ENCODE assay signal across 23 mouse cellular contexts in genomic region chr7:63665496-63665895, GRCm38 (mm10).
DNase-seq lines count a peak whose midpoint lies in the region; ATAC-seq lines count a peak whose summit lies in the region.
"Had no signal": no experiment of that assay in that cellular context is flagged by ENCODE, and none has a peak within 500 bp of the region (broad histone marks: within the 10 kb centered on the region; RNA-seq: fewer than 3 reads in every experiment).

No protein-coding gene starts in this region.

- no peaks in the 10 kb centered on the region for H3K36me3 ChIP-seq in forebrain, embryonic 14.5 days (ENCODE audit: control insufficient read depth, insufficient read depth, low read length)
- no peaks in the 10 kb centered on the region for H3K36me3 ChIP-seq in forebrain, embryonic 13.5 days (ENCODE audit: poor library complexity, severe bottlenecking)
- no peaks in the 10 kb centered on the region for H3K36me3 ChIP-seq in midbrain, embryonic 16.5 days (ENCODE audit: control insufficient read depth, insufficient read depth, low read length)
- H3K36me3 ChIP-seq: embryonic facial prominence, embryonic 15.5 days; G1E; kidney, embryonic 15.5 days; lung, embryonic 15.5 days had no signal

- no peak overlapping the region for H3K9ac ChIP-seq in forebrain, embryonic 14.5 days (ENCODE audit: low read length)
- no peak overlapping the region for H3K9ac ChIP-seq in forebrain, embryonic 13.5 days
- H3K9ac ChIP-seq in midbrain, embryonic 16.5 days (ENCODE audit: low read depth, low read length), result no peak overlapping the region
- H3K9ac ChIP-seq: embryonic facial prominence, embryonic 15.5 days; kidney, embryonic 15.5 days; liver, embryonic 14.5 days; lung, embryonic 15.5 days had no signal

- no peak for ATAC-seq in forebrain, embryonic 14.5 days
- no peak for ATAC-seq in forebrain, embryonic 13.5 days
- no peak for ATAC-seq in midbrain, embryonic 16.5 days
- ATAC-seq: hindbrain, embryonic 16.5 days; intestine, embryonic 16.5 days had no signal

- no peak overlapping the region for H3K27ac ChIP-seq in forebrain, embryonic 14.5 days (ENCODE audit: low read depth, low read length)
- no peak overlapping the region for H3K27ac ChIP-seq in forebrain, embryonic 13.5 days
- no peak overlapping the region for H3K27ac ChIP-seq in midbrain, embryonic 16.5 days (ENCODE audit: low read length)
- H3K27ac ChIP-seq: embryonic facial prominence, embryonic 15.5 days; kidney, embryonic 15.5 days; liver, embryonic 14.5 days; lung, embryonic 15.5 days; macrophage had no signal

- H3K4me1 ChIP-seq in forebrain, embryonic 14.5 days (ENCODE audit: control insufficient read depth, insufficient read depth, low read length), result peaks cover 9% of the 10 kb centered on the region
- H3K4me1 ChIP-seq in forebrain, embryonic 13.5 days, result peaks cover 21% of the 10 kb centered on the region
- H3K4me1 ChIP-seq in midbrain, embryonic 16.5 days (ENCODE audit: control insufficient read depth, insufficient read depth, low read length), result peaks cover 15% of the 10 kb centered on the region
- H3K4me1 ChIP-seq: lung, embryonic 15.5 days had no signal

- H3K4me2 ChIP-seq in forebrain, embryonic 14.5 days (ENCODE audit: low read length), result no peak overlapping the region
- no peak overlapping the region for H3K4me2 ChIP-seq in forebrain, embryonic 13.5 days
- no peak overlapping the region for H3K4me2 ChIP-seq in midbrain, embryonic 16.5 days (ENCODE audit: low read length)
- H3K4me2 ChIP-seq: embryonic facial prominence, embryonic 15.5 days; kidney, embryonic 15.5 days; lung, embryonic 15.5 days; midbrain, embryonic 11.5 days had no signal

- H3K27me3 ChIP-seq in forebrain, embryonic 14.5 days (replicated peaks; ENCODE audit: control insufficient read depth, insufficient read depth, low read length), result no peaks in the 10 kb centered on the region
- H3K27me3 ChIP-seq in forebrain, embryonic 13.5 days, result no peaks in the 10 kb centered on the region
- H3K27me3 ChIP-seq in midbrain, embryonic 16.5 days (ENCODE audit: control insufficient read depth, insufficient read depth, low read depth, low read length), result no peaks in the 10 kb centered on the region
- H3K27me3 ChIP-seq: embryonic facial prominence, embryonic 15.5 days; kidney, embryonic 15.5 days; lung, embryonic 15.5 days had no signal

- H3K4me3 ChIP-seq in forebrain, embryonic 14.5 days (ENCODE audit: low read depth, low read length), result no peak overlapping the region
- H3K4me3 ChIP-seq in forebrain, embryonic 13.5 days, result no peak overlapping the region
- no peak overlapping the region for H3K4me3 ChIP-seq in midbrain, embryonic 16.5 days (ENCODE audit: low read depth, low read length)
- H3K4me3 ChIP-seq: embryonic facial prominence, embryonic 15.5 days; kidney, embryonic 15.5 days; lung, embryonic 15.5 days had no signal

- WGBS in forebrain, embryonic 14.5 days, result 70% methylated on average over 3 of the region's 3 CpGs
- 85% methylated on average over 3 of the region's 3 CpGs for WGBS in forebrain, embryonic 13.5 days
- 91% methylated on average over 3 of the region's 3 CpGs for WGBS in midbrain, embryonic 16.5 days

- peak; percentile 5 for DNase-seq in forebrain, embryonic 14.5 days (ENCODE audit: low spot score)
- DNase-seq in right cerebral cortex, adult 18-20 months, result peak; percentile 40
- DNase-seq in right cerebral cortex, postnatal 14 days, result no peak
- DNase-seq in cerebellum, postnatal 10 days, result peak; percentile 49 to 63
- DNase-seq in layer of hippocampus, postnatal 14 days (ENCODE audit: low spot score in 2 of 2), result peak; percentile 51 to 66
- no peak for DNase-seq in urinary bladder, adult 2 months (ENCODE audit: low spot score)
- DNase-seq: adrenal gland, postnatal 14 days; embryo, embryonic 11 days; gastrocnemius, postnatal 14 days; kidney, postnatal 4 days; retina, postnatal 1 day; thymus, postnatal 25 days had no signal

- no peaks in the 10 kb centered on the region for H3K9me3 ChIP-seq in forebrain, embryonic 14.5 days (replicated peaks; ENCODE audit: control insufficient read depth, low read length)
- H3K9me3 ChIP-seq in forebrain, embryonic 13.5 days (replicated peaks), result no peaks in the 10 kb centered on the region
- H3K9me3 ChIP-seq in midbrain, embryonic 16.5 days (replicated peaks; ENCODE audit: control insufficient read depth, low read length, poor library complexity, severe bottlenecking), result no peaks in the 10 kb centered on the region
- H3K9me3 ChIP-seq: embryonic facial prominence, embryonic 15.5 days; G1E; kidney, embryonic 15.5 days; lung, embryonic 15.5 days had no signal

Comparison
In these comparisons a context has a peak if more than half of its experiments do, and no peak if none do; other contexts are left out.
1. DNase-seq: peak in forebrain, embryonic 14.5 days (single experiment), right cerebral cortex, adult 18-20 months (single experiment), cerebellum, postnatal 10 days (2 of 2) and layer of hippocampus, postnatal 14 days (2 of 2); none in right cerebral cortex, postnatal 14 days (single experiment) and urinary bladder, adult 2 months (single experiment).